Mouse (Mus musculus): ENCODE results near the gene Raver1.

The Raver1 gene

DNA sequence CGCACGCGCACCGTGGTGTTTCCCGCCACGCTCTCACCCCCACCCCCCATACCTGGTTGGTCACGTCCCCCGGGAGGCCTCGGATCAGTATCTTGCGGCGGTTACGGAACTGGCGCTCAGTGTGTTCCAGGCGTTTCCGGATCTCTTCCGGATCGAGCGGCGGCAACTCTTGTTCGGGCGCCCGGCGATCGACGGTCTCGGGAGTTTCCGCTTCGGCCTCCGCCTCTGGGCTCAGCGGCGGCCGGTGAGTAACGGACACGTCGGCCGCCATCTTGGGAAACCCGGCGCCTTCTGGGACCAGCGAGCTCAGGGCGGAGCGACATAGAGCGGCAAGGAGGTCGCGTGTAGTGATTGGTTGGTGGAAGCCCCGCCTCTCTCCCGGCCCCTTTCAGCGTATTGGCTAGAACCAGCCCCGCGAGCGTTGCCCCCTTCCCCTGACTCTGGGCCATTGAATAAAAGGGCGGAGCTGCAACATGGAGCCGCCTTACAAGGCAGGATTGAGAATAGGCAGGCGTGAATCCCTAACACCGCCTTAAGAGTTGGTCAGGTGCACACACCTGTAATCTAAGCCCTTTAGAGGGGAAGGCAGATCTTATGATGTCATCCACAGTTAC, at the start of gene Raver1, which contains the start of gene Gm38431:
Gene Raver1 (minus strand): TSS at position 302 of the 614 bp plus-strand sequence.
Gene Gm38431 (minus strand): TSS at position 291 of the 614 bp plus-strand sequence.
- peak; percentile 99 for DNase-seq

DNA sequence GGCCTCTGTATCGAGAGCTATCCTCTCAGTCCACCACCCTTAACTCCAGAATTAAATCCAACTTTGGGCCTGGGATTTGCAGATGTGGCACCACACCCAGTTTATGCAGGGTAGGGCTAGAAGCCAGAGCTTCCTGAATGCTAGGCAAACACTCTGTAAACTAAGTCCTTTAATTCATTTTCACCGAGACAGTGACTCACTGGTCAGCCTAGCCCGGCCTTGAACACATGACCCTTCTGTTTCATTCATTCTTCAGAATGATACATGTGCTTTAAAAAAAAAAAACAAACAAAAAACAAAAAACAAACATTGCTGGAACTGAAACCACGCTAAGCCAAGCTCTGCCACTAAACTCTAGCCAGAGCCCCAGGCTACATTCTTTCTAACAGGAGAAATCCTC, 46.6 kb upstream of the Raver1 start:
- DNase-seq: no peak

DNA sequence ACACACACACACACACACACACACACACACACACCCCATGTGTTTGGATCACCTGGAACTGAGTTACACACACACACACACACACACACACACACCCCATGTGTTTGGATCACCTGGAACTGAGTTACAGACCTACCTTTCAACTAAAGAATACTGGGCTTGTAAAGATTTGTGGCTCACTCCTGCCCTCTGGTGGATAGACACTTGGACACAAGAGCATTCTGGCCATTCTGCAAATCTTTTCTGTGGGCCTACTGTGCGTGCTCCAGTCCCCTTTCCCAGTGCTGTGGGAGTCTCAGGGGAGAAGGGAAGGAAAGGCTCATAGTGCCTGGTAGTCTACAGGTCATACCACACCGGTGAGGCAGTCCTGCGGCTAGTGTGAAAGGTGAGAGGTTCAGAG, 45.4 kb upstream of the Raver1 start:
- DNase-seq: peak; percentile 78

DNA sequence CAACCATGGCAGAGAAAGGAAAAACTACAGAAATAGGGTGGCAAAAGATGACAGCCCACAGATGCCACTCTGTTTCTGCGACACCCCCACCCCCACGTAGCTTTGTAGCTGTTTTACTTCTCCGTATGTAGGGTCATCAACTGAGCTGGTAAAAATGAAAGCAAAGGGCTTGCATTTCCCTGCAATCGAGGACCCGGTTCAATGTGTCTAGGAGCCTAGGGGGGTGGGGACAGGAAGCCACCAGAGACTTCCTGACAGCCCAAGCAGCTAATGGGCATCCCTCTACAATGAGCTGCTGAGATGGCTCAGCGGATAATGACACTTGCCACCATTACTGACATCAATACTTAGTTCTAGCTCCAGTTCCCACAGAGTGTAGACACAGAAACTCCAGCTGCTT, 44.6 kb upstream of the Raver1 start:
- peak; percentile 43 for DNase-seq

DNA sequence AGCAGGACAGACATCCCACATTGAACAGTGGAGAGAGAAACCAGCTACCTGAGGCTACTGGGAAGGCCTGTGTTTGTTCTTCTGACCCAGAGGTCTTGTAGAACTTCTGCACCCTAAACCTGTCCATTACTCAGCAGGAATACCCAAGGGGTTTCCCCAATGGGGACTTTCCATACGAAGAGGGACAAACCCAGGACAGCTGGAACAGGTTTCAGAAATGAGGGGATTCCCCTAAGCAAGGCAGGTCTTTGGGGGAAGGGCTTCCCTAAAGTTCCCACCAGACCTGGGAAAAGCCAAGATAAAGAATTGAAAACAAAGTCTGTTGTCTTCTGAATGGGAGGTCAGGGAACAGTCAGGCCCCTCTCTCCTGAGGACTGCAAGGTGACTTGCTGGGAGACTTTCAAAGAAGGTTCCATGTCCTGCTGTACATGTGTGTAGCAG, 44.2 kb upstream of the Raver1 start:
- DNase-seq: no peak

DNA sequence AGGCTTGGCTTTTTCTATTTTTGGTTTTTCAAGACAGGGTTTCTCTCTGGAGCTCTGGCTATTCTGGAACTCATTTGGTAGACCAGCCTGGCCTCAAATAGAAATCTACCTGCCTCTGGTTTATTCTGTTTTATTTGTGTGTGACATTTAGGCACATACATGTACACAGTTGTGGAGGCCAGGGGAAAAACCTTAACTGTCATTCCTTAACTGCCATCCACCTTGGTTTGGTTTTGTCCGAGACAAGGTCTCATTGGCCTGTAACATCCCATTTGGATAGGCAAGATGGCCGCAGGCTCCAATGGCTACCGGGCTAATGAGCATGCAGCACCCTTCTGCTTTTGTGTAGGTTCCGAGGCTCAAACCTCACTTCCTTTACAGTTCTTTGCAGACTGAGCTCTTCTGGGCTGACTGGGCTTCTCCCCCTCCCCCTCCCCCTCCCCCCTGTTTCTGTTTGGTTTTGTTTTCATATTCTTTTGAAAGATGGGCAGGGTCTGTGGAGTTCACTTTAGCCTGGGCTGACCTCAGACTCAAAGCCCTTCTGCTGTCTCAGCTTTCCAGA, 43.6 kb upstream of the Raver1 start:
- DNase-seq: no peak

DNA sequence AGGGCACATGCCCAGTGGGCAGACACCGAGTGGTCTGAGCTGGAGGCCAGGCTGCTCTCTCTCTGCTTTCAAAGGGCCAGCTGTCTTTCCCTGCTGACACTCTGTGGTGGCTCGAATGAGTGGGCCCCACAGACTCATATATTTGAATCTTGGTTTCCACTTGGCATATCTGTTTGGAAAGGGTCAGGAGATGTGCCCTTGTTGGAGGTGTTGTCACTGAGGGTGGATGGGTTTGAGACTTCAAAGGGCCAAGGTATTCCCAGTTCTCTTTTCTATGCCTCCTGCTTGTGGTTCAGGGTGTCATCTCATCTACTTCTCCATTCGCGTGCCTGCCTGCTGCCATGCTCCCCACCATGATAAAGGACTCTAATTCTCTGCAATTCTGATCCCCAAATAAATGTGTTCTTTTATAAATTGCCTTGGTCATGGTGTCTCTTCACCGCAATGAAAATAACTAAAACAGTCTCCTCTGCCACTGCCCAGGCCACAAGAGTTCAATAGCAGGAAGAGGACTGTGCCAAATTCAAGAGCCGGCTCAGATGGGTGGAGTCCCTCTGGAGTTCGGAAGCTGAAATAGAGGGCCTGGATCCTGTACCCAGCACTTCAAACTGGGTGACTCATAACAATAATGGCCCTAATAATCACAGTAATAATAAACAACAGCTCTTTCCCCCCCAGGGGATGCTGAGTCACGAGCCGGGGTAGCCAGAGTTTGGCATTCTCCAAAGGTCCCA, 43.0 kb upstream of the Raver1 start:
- DNase-seq: peak; percentile 70

DNA sequence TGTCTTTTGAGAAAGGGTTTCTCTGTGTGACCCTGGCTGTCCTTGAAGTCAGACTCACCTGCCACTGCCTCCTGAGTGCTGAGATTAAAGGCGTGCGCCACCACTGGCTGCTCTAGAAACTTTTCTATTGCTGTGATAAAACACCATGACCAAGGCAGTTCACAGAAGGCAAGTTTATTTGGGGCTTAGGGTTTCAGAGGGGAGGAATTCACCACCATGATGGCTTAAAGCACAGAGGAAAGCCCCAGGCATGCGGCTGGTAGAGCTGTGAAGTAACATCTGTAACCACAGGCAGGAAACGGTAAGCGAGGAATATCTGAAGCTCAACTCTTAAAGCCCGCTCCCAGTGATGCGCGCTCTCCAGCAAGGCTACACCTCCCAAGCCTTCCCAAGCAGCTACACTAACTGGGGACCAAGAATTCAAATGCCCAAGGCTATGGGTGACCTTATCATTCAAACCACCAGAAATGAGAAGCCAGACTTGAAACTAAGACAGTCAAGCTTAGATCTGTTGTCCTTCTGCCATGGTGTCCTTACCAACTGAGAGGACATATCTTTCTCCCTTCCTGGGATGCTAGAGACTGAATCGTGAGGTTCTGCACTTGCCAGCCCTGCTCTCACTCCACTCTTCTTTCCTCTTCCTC, 41.4 kb upstream of the Raver1 start:
- DNase-seq: no peak

DNA sequence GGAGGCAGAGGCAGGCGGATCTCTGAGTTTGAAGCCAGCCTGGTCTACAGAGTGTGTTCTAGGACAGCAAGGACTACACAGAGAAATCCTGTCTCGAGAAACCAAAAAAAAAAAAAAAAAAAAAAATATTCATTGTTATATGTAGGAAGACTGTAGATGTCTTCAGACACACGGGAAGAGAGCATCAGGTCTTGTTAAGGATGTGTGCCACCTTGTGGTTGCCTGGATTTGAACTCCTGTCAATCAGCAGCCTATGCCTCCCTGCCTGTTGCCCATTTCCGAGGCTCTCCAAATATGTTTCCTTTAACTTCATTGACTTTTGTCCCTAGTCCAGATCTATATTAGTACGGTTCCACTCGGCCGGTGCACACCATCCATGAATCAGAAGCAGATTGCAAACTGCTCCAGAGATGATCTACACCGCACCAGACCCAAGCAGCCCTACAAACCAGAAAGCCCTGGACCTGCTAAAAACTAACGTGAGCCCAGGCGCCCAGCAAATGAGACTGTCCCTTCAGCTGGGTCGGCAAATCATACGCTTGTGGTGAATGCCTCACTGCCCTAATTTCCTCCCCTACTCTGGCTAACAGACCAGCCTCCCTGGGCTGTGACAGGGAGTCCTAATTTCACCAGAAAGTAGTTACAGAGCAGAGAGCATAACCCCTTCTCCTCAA, 40.4 kb upstream of the Raver1 start:
- DNase-seq: no peak

DNA sequence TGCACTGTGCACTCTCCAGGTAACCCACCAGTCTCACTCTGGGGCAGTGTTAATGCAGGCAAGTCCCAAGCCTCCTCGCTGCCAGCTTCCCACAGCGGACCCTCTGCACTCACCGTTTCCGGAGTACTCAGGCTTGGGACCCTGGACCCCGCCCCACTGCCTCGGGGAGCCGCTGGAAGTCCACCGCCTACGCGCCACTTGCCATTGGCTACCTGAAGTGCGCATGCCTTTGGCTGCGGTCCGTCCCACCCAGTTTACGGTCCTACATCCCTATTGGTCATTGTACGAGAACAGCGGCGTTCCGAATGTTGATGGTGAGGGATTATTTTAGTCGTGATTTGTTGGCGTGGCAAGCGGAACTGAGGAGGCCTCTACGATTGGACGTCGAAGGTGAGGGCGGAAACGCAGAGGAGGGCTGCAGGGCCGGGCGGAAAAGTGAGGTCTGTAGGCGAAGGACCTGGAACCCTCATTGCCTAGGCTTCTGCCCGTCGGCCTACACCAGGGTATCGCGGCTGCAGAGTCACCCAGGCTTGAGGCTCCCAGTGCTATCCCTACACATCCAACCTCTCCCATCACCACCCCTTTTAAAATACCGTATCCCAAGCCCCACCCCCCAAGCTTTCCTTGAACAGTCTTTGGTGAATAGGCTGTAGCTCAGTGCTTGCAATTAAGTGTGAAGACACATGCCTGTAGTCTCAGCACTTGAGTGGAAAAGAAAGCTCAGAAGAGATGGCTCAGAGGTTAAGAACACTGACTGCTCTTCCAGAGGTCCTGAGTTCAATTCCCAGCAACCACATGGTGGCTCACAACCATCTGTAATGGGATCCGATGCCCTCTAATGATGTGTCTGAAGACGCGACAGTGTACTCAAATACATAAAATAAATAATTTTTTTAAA, 39.5 kb upstream of the Raver1 start, which contains the start of gene Tyk2:
Gene Tyk2 (minus strand): TSS at position 185 of the 898 bp plus-strand sequence.
- DNase-seq: peak; percentile 95

DNA sequence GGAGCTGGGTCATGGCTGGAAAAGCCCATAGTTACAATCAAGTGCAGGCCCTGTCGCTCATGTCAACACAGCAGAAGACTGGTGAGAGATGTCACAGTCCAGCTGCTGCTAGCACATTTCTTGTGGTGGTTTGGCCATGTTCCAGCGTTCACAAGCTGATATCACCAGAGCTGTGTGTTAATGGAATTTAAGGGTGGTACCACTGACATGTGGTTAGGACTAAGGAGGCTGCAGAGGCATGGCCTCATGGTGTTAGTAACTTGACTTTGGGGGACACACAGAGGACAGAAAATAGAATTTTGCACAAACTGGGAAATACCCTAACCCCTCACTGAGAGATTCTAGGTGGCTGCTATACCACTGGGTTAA, 34.4 kb upstream of the Raver1 start:
- no peak for DNase-seq

DNA sequence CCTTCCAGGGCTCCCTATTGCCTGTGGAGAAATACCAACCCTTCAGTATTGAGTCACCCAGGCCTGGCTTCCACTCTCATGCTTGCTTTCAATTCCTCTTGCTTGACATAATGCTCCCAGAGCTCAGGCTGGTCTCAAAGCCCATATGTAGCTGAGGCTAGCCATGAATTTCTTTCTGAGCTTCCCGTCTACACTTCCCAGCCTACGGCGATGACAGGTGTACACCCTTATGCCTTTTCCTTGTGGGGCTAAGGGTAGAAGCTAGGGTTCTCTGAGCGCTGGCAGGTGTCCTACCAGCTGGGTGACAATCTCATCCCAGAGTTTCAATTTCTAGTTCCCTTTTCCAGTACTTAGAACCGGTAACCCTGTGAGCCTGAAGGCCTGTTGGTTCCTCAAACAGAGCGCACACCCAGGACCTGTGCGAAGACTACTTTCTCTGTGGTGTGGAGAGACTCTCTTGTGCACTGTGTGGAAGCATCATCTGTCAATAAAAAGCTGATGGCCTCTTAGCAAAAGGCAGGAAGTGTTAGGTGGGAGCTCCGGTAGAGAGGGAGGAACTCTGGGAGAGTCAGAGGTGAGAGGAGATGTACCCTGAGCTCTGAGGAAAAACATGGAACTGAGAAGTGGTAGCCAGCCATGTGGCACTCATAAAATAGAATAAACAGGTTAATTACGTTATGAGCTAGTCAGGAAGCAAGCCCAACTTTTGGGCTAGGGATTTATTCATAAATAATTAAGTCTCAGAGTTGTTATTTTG, 33.9 kb upstream of the Raver1 start:
- DNase-seq: no peak

DNA sequence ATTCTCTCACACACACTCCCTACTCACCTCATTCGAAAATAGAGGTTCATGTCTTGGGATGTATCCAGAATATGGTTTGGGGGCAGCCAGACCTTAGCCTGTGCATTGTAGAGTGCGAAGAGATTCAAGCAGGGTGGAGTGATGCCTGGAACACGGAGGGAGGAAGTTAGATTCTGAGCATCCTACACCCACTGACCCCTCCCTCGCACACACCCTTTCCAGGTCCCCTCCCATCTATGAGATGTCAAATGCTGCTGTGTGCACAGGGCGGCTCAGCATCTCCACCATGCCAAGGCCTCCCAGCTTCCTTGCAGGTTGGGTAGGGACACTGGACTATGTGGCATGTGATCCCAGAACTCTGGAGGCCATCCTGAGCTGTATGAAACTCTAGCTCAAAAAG, 33.0 kb upstream of the Raver1 start:
- no peak for DNase-seq

DNA sequence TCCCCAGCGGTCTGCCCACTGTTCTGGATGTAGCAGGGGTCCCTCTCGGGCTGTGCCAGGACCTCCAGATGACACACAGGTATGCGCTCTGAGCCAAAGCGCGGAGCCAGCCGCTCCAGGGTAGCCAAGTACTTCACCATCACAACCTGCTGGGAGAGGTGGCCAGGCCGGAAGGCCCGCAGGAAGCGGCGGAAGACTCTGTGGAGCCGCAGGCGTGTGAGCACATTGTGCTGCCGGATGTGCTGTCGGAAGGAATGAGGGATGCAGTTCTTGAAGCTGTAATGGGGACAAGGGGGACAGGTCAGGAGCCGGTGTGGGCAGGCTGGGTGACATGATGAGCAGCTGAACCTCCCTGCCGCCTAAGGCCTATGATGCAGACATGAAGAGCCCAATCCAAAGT, 29.7 kb upstream of the Raver1 start:
- DNase-seq: no peak

DNA sequence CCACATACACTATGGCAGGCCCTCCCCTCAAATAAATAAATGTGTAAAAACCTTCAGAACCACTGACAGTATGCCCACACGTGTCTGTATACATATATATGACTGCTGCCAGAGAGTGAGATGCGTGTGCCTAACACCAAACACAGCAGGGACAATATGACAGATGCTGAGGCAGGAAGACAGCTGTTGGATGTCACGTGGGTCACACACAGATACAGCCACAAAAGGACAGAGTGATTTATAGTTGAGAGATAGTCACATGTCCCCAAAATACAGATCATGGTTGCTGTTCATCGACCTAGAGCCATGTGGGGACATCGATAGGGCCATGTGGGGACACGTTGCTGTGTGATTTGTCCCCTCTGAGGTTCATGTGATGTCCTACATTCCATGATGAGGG, 25.3 kb upstream of the Raver1 start:
- DNase-seq: no peak

DNA sequence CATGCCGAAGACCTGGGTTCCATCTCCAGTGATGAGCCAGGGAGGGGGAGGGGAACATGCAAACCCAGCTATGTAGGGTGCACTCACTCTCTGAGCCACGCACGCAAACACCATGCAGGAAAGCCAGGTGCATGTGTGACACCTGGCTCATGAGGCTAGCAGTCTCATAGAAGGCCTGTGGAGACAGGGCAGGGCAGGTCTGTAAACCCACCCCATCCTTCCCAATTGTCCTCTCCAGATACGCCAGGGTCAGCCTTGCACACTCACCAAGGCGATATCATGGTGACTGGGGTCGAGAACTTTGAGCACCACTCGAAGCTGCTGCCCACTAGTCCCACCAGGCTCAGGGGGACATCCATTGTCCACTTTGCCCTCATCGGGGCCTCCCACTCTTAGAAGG, 23.3 kb upstream of the Raver1 start:
- DNase-seq: no peak

DNA sequence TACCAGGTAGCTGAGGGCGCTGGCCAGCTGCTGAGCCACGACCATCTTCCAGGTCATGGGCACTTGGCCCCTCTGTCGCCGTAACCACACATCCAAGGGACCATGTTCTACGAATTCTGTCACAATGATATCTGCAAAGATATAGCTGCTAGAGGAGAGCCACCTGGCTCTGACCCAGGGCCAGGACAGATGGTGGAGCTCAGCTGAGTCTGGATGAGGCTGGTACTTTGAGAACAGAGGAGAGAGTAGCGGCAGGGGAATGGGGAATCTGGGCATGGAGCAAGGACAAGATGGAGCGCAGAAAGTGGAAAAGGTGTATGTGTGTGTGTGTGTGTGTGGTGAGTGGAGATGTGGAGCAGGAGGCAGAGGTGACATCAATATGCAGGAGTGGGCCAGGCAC, 22.4 kb upstream of the Raver1 start:
- no peak for DNase-seq

DNA sequence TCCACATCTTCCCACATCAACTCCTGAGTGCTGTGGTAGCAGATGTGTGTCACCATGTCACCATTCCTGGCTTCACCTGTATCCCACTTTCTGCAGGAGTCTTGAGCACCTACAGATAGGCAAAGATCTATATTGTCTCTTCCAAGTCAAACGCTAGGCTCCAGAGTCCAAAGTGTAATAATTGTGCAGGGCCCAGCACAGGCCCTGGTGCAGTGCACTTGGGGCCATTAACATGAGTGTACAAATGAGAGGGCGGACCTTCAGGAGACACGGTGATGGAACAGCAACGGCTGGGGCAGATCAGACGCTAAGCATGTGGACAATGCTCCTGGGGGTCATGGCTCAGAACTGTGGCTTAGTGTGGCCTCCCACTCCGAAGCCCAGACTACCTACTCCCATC, 21.9 kb upstream of the Raver1 start:
- no peak for DNase-seq

DNA sequence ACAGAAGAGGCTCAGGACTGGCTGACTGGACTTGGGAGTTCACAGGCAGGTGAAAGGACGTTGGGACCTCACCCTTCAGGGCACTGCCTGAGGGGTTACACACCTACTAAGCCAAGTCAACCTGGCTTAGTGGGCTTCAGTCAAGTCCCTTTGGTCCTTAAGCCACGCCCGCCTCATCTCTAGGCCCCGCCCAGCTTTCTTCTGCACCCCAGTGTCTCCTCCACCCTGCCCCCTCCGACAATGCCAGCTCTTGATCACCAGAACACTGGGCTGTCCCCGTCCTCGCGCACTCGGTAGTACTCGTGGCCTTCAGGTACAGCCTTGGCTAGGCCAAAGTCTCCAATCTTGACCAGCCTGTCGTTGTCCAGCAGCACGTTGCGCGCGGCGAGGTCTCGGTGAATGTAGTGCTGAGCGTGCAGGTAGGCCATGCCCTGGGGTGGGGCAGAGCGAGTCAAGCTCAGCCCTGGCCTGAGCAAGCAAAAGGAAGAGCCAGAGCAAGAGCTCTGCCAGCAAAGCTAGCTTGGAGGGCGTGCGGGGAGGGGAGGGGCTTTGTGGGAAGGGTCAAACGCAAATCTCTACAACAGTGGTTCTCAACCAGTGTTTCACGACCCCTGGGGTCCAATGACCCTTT, 15.9 kb upstream of the Raver1 start:
- no peak for DNase-seq

DNA sequence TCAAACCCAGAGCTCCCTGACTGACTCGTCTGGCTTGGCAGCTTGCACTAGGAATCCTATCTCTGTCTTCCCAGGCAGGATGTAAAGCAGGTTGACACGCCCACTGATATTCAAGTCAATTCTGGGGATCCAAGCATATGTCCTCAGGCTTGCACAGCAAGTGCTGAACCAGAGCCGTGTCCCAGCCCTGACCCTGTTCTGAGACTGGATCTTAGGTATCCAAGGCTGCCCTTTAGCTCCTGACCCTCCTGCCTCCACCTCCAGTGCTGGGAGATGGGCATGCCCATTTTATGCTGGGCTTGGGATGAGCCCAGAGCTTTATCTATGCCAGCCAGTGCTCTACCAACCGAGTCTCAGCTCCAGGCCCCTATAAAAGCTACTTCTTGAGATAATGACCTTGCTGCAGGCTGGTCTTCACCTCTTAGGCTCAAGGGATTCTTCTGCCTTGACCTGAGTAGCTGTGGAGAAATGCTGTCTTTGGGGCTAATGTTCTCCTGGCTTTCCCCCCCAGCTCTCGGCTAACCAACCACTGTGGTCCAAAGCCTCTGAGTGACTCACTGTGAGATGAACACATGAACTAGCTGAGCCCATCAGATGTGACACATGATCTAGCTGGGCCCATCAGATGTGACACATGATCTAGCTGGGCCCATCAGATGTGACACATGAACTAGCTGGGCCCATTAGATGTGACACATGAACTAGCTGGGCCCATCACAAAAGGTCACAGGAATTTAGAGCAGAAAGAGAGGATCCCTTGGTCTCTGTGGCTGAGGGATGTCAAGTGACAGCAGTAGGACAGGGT, 14.2 kb upstream of the Raver1 start:
- no peak for DNase-seq
